Mouse (Mus musculus): ENCODE measurements at regions not wholly inside any gene's neighbourhood (a gene's known extent, or its start where the extent isn't known, plus 50 kb on each side); places are given as distances from the start of the nearest gene placed in this dataset.
A peak's percentile ranks its signal among the peaks of the same experiment; 100 is the strongest.

DNA sequence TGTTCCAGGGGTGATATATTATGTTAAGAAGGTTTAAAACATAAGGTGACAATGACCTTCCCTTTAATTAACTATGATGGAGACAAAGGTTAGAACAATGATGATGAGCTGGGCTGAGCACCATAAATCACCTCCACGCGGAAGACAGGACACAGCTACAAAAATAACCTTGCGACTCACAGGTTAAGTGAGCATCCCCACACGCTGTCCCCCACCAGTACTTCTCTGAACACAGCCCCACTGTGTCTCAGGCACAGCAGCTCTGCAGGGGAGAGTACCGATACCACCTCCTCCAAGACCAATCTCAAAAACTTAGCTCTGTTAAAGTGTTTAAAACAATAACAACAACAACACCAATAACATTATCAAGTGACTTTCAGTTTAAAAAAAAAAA lies 307.7 kb upstream of the Adamts16 start:
- DNase-seq (ENCODE audit: low spot score in 2 of 2): no peak

- DNase-seq (ENCODE audit: low spot score in 2 of 2): no peak
Observed at GRCm38 (mm10) chr13:71148491-71149302, 307.1 kb upstream of the Adamts16 start.

GRCm38 (mm10) chr13:71146859-71147443 lies 305.3 kb upstream of the Adamts16 start:
- DNase-seq (ENCODE audit: low spot score in 2 of 2): no peak

DNA sequence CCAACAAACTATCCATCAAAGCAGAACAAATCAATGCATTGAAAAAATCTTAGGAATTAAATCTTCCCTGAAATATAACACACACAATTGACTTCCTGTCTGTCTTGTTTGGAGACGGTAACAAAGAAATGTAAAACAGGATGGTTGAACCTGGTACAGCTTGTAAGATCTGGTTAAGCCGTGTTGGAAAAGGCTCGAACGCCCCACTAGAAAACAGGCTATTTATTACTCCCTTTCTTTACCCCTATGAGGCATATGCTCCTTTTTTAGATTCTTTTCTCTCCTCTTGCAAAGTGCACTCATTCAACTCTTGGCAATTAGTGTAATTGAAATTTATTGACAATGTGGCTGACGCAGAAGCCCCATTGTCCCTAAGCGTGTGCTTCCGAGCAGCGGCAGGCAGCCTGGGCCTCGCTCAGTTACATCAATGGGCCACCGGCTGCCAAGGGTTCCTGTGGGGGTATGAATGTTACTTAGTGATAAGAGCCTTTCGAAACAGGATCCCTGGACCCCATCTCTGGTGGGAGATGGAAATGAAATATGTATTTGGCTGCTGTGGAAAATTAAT lies 297.2 kb upstream of the Adamts16 start:
- DNase-seq (ENCODE audit: low spot score in 2 of 2): no peak

- DNase-seq (ENCODE audit: low spot score in 2 of 2): no peak
Observed at GRCm38 (mm10) chr13:71135940-71136632, 294.5 kb upstream of the Adamts16 start.

DNA sequence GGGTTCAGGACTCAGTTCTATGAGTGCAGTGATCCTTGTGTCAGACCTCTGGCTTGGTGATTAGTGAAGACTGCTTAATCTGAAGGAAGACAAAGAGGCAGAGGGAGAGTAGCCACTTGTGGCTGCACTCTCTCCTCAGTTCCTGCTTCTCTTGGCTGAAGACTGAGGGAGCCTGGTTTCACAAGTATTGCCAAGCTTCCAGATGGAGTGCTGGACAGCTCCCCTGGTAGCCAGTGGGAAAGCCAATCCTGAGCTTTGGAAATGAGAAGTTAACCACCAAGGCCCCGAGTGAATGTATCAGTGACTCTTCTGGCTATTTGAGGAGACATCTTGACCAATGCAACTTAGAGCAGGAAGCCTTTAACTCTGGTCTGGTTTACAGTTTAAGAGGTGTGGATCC lies 279.9 kb upstream of the Adamts16 start:
- DNase-seq (ENCODE audit: low spot score in 2 of 2): no peak

GRCm38 (mm10) chr13:71108175-71108574 lies 266.6 kb upstream of the Adamts16 start:
- DNase-seq (ENCODE audit: low spot score in 2 of 2): no peak

DNA sequence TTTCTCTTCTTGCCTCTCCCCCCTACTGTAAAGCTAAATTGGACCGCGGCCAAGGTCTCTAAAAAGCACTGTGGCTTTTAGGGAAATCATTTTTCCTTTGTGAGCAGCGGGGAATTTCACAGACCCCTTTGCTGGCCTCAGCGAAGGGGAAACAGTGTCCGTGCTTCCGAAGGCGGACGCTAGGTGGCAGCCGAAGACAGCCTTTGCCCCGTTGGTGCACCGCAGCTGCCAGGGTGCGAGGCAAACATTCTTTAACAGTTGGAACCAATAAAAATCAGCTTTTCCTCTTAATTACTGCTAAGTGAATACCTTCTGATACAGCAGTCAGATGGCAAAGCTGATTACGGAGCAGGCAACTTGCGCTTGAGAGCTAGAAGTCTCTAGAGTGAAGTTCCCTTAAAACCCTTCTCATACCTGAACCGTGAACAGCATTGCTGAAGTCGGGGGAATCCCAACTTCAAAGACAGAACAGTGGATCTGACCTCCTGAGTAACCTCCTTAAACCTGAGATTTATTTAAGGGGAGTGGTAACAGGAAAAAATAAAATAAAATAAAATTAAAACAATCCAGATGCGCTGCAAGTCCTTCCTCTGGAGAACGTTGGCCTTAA lies 263.7 kb upstream of the Adamts16 start:
- DNase-seq (ENCODE audit: low spot score in 2 of 2): peak; percentile 17 to 69

DNA sequence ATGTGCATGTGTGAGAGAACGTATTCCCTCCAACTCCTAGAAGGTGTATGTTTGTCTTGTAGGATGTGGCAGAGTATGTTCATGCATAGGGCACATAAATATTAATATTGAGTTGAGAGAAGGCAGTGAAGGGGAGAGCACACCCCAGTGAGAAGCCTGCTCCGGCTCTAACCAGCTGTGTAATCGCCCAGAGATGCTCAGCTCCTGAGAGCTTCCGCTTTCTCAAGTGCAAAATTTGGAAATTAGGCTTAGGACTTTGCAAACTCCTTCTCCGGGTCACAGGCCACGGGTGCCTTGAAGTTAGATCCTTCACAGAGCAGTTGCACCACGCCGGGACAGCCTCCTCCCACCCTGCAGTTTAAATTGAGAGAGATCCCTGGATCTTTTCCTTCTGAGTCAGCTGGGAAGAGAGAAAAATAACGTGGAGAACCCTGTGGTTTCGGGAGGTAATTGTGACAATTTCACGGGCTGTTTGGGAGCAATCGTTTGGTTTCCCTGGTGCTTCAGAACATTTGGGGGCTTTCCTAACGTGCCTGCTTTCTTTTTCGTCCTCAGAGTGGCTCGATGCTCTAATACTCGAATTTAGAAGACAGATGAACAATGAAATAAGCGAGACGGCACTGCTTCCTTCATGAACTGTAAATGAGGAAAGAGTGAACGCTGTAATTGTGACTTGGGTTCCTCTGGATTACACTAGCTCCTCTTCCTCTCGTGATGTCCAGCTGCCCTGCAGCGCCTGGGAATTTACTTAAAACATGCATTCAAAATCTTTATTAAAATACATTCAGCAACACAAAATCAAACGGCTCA lies 263.0 kb upstream of the Adamts16 start:
- no peak for DNase-seq (ENCODE audit: low spot score in 2 of 2)

DNA sequence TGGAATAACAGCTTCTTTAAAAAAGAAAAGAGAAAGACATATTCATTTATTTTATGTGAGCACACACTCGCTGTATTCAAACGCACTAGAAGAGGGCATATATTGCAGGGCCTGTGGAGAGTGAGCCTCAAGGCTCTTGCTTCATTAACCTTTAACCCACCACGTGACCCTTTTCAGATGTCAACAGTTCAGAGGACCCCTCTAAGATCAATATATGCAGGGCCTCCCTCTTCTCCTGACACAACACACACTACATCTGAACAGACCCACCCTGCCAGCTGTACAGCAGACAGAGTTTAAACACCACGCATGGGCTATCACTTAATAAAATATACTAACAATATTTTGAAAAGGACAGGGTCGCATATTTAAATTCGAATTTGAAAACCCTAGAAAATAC lies 242.7 kb upstream of the Adamts16 start:
- DNase-seq (ENCODE audit: low spot score in 2 of 2): no peak

GRCm38 (mm10) chr13:71075916-71076315 lies 234.3 kb upstream of the Adamts16 start:
- no peak for DNase-seq (ENCODE audit: low spot score in 2 of 2)

- DNase-seq (ENCODE audit: low spot score in 2 of 2): no peak
Observed at GRCm38 (mm10) chr13:71074012-71074411, 232.4 kb upstream of the Adamts16 start.

- no peak for DNase-seq (ENCODE audit: low spot score in 2 of 2)
Observed at GRCm38 (mm10) chr13:71068757-71069201, 227.2 kb upstream of the Adamts16 start.

DNA sequence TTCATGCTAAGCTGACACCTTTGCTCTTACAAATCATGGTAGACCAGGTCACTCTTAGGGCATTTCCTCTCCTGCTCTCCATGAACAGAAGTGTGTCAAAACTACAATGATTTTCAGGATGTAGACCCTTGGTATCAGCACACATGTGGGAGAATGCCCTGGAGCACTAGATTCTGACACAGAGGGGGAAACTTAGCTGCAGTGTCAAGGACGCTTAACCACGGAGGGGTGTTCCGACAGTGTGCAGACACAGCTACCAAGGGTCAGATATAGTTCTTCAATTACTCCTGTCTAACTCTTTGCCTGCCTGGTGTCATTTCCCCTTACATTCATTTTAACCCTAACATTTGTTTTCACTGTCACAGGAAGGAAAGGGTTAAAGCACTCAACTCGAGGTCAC lies 226.4 kb upstream of the Adamts16 start:
- no peak for DNase-seq (ENCODE audit: low spot score in 2 of 2)

DNA sequence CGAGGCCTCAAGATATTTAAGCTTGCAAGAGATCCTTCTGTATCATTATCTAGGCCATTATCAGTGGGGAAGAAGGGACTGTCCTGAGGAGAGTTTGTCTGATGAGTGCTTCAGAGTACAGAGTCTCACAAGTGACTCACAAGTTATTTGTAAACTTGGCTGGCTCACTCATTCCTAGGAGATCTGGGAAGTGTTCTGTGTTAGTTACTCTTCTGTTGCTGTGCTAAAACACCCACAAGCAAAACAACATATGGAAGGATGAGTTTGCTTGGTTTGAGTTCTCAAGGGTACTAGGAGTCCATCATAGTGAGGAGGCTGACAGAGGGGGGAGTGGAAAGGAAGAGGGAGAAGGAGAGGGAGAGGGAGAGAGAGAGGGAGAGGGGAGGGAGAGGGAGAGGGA lies 224.0 kb upstream of the Adamts16 start:
- no peak for DNase-seq (ENCODE audit: low spot score in 2 of 2)

DNA sequence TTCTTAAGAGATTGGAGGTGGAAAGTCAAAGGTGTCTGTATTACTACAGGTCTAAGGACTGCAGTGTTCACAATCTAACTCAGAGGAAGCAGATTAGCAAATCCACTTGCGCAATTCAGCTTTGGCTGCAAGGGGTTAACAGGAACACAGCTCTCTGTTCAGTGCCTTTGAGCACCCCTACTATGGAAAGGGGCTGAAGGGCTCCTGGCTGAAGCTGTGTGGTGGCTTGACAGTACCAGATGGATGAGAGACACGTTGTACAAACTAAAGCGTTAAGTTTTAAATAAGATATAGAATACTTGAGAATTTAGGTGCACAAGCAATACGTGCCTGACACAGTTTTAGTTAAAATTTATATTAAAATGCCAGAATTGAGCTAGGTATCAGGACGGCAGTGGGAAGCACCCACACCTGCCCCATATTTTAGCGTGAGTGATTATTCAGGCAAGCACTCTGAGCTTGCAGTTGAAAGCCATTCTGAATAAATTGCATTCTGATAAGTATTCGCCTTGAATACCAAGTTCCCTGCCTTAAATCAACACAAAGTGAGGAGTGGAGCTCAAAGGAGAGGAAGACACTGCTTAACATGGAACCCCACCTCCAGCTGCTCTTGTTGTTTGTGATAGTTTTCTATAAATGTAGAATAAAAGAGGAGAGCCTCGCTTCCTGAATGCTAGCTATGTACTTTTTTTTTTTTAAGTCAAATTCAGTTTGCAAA lies 223.1 kb upstream of the Adamts16 start:
- DNase-seq (ENCODE audit: low spot score in 2 of 2): no peak

DNA sequence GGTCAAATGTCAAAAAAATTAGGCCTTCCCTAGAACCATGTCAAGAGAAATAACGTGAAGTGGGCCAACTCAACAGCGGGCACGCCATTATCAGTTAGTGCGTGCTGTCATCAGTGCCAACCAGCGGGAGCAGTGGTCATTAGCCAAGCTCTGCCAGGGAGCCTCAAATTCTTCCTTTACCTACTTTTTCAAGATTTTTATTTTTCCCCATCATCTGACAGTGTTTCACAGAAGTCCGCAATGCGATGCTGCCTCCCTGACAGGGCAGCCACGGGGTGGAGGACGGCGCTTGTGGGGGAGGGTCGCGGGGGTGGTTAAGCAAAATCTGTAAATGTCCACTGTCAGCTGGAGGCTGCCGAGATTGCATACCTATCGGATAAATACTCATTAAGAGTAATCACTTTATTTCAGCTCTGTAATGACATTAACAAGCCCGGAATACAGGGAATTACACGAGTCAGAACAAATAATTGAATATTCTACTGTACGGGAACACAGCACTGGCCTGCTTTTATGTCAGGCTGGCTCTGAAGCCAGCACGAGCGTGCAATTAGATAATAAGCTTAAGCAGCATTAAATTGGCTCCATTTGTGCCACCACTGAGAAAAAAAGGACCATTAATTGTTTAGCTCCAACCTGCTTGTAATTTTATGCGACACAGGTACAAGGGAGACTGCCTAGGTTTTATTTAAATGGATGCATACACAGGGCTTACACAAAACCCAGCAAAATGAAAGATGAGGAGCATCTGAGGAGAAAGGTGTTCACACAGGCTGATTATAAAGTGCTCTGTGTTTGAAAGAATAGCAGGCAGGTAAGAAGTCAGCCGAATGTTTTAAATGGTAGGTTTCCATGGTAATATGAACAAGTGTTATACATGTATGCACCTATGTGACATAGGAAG lies 212.0 kb upstream of the Adamts16 start:
- DNase-seq (ENCODE audit: low spot score in 2 of 2): no peak

- DNase-seq (ENCODE audit: low spot score in 2 of 2): no peak
Observed at GRCm38 (mm10) chr13:71050646-71051045, 209.0 kb upstream of the Adamts16 start.

GRCm38 (mm10) chr13:71036000-71036399 lies 194.4 kb upstream of the Adamts16 start:
- DNase-seq (ENCODE audit: low spot score in 2 of 2): no peak

Measured in layer of hippocampus, adult 8-10 months (tissue).